Mouse (Mus musculus) right cerebral cortex, postnatal 4 days (tissue): ENCODE data around the gene Dlgap3.

Experiments used
- DNase-seq: peaks from one replicate; pipeline ENCODE4 v3.0.0-alpha.2; 2022

Gene Dlgap3

GRCm38 (mm10) chr4:127174900-127175278, 5.9 kb downstream of the Dlgap3 start:
- no peak for DNase-seq

GRCm38 (mm10) chr4:127177961-127178360, 9.0 kb downstream of the Dlgap3 start:
- no peak for DNase-seq

- DNase-seq = no peak
Measured at GRCm38 (mm10) chr4:127178671-127179070, 9.7 kb downstream of the Dlgap3 start.

GRCm38 (mm10) chr4:127179469-127180449, 10.8 kb downstream of the Dlgap3 start:
- peak; percentile 38 for DNase-seq

- no peak for DNase-seq
Measured at GRCm38 (mm10) chr4:127180450-127180840, 11.4 kb downstream of the Dlgap3 start.

GRCm38 (mm10) chr4:127181010-127181409, 12.0 kb downstream of the Dlgap3 start:
- no peak for DNase-seq

GRCm38 (mm10) chr4:127183867-127184266, 14.9 kb downstream of the Dlgap3 start:
- no peak for DNase-seq

GRCm38 (mm10) chr4:127190921-127191320, 21.9 kb downstream of the Dlgap3 start:
- no peak for DNase-seq

GRCm38 (mm10) chr4:127192704-127193103, 23.7 kb downstream of the Dlgap3 start:
- no peak for DNase-seq

- no peak for DNase-seq
Measured at GRCm38 (mm10) chr4:127193378-127194155, 24.6 kb downstream of the Dlgap3 start.

DNA sequence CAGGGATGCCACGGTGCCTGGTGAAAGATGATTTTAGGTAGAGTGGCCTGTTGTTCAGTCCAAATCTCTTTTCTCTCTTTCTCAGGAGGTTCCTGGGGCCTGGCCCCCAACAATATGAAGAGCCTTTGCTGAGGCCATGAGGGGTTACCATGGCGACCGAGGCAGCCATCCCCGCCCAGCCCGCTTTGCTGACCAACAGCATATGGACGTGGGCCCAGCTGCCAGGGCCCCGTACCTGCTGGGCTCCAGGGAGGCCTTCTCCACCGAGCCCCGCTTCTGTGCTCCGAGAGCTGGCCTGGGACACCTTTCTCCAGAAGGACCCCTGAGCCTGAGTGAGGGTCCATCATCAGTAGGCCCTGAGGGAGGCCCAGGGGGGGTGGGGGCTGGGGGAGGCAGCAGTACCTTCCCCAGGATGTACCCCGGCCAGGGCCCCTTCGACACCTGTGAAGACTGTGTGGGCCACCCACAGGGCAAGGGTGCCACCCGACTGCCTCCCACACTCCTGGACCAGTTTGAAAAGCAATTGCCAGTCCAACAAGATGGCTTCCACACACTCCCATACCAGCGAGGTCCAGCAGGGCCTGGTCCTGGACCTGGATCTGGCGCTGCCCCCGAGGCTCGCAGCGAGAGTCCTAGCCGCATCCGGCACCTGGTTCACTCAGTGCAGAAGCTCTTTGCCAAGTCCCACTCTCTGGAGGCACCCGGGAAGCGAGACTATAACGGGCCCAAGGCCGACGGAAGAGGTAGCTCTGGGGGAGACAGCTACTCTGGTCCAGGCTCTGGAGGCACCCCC, 25.7 kb downstream of the Dlgap3 start:
- DNase-seq = no peak

- DNase-seq = no peak
Measured at GRCm38 (mm10) chr4:127198609-127199008, 29.6 kb downstream of the Dlgap3 start.

DNA sequence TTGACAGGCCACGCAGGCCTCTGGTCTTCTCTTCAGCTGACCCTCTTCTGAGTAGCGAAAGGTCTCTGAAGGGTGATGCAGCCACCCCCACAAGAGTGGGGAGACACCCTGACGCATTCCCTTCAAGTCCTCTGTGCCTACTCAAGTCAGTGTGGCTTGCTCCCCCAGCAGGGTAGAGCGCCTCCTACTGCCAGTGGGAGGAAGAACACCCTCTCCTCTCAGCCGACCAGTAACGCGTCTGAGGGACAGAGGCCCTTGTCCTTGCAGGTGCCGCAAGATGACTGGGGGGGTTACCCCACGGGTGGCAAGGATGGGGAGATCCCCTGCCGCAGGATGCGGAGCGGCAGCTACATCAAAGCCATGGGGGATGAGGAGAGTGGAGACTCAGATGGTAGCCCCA, 30.4 kb downstream of the Dlgap3 start:
- no peak for DNase-seq

- DNase-seq = no peak
Measured at GRCm38 (mm10) chr4:127200164-127200722, 31.2 kb downstream of the Dlgap3 start.

GRCm38 (mm10) chr4:127200769-127201617, 32.0 kb downstream of the Dlgap3 start:
- no peak for DNase-seq

- no peak for DNase-seq
Measured at GRCm38 (mm10) chr4:127203081-127203480, 34.1 kb downstream of the Dlgap3 start.

DNA sequence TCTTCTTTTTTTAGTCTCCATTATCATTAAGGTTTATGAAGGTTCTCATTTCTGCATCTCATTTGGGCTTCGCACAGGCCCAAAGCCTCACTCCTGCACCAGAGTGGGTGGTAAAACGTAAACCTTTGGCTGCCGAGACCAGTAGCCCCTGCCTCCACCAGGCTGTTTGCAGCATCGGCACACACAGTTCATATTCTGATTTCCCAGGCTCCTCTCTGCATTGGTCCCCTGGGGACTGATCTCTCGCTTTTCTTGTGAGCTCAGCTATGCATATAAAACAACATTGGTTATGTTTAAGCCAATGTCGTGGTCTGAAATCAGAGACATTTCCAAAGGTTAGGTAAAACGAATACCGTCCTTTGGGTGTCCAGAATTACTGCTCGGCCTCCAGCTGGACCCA, 42.3 kb downstream of the Dlgap3 start:
- DNase-seq = no peak

DNA sequence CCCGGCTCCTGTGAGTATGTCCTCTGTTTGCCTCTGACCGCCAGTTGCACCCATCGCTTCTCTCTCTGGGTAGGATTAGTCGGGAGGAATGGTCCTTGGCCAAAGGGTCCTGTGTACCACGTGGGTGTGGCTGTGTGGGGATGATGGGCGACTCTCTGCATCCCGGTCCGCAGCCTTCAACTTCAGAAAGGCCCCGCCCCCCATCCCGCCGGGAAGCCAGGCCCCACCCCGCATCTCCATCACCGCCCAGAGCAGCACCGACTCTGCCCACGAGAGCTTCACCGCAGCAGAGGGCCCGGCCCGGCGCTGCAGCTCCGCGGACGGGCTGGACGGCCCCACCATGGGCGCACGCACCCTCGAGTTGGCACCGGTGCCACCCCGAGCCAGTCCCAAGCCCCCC, 45.5 kb downstream of the Dlgap3 start:
- DNase-seq = no peak

DNA sequence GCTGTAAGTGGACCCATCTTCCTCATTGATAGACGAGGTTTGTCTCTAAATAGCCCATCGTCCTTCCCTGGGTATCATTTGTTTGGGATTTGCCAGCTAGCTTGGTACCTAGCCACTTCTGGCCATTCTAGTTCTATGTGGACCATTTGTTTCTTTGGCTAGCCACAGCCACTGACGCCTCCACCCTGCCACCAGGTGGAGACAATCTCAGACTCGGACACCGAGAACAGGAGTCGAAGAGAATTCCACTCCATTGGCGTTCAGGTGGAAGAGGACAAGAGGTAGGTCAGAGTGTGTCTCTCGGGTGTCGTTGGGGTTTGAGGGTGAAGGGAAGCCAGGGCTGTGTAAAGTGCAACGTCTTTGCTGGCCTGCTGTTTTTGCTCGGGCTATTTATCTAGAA, 46.1 kb downstream of the Dlgap3 start:
- no peak for DNase-seq

GRCm38 (mm10) chr4:127215799-127216198, 46.8 kb downstream of the Dlgap3 start:
- no peak for DNase-seq

DNA sequence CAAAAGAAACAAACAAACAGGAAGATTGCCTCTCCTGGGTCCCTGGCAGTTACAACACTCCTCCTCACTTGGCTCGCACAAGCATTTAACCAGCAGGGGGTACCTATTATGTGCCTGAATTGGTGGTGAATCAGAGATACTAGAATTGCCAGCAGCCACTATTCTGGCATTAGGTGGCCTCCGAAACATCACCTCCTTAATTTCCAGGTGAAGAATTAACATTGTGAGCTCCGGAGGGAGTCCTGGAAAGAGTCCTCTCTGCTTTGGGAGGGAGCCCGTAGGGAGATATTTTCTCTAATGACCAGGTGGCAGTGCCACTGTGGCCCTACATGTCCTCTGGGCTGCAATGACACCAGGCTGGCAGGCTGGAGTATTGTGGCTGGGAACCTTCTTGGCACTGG, 47.2 kb downstream of the Dlgap3 start:
- no peak for DNase-seq

DNA sequence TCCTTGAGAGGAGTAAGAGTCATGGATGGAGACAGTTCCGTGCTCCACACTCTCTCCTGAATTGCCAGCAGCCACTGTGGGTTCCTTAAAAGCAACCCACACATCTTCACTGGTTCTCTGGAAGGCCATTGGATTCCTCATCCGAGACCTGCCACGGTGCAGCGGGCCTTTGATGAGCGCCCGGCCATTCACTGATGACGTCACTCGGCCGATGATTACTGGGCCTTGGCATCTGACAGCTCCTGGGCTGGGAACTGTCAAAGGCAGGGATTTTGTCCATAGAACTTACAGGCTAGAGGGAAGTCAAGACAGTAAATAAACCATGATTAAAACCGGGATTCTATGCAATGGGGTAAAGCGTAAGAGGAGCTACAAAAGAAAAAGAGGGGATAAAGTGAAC, 48.0 kb downstream of the Dlgap3 start:
- no peak for DNase-seq
